Mouse (Mus musculus): ENCODE measurements around the gene Veph1.

Veph1 gene

DNA sequence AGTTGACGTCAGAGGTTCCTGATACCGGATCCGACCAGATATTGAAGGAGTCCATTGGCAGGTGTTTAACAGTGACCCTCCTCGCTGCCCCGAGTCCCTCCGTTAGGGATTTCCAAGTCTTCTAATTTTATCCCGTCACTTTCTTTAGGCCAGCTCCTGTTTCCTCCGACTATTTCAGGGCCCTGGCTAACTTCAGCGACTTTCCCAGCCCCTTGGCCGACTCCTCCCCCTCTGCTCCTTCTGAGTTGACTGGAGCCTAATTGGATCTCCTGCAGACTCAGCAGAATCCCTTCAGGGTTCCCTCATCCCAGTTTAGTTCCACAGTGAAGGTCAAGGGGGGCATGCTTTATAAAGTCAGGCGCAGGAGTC, 75.4 kb downstream of the Veph1 start:
- peak; percentile 9 for DNase-seq (ENCODE audit: low spot score)

DNA sequence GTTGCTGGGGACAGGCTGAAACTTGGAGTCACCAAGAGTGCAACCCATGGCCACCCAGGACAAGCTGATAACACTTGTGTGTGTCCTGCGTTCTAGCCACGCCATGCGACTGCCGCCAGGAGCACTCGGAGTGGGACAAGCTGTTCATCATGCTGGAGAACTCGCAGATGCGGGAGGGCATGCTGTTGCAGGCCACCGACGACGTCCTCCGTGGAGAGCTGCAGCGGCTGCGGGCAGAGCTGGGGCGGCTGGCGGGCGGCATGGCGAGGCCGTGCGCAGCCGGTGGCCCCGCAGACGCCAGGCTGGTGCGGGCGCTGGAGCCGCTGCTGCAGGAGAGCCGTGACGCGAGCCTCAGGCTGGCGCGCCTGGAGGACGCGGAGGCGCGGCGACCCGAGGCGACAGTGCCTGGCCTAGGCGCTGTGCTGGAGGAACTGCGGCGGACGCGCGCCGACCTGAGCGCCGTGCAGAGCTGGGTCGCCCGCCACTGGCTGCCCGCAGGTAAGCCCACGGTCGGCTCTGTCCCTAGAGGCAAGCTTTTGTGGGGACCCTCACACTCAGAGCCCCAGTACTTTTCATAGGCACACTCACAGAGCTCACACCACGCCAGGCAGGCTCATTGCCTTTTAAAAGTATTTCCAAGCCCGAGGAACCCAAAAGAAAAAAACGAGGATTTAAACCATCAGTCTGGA, 75.9 kb downstream of the Veph1 start:
- peak; percentile 20 for DNase-seq (ENCODE audit: low spot score)

DNA sequence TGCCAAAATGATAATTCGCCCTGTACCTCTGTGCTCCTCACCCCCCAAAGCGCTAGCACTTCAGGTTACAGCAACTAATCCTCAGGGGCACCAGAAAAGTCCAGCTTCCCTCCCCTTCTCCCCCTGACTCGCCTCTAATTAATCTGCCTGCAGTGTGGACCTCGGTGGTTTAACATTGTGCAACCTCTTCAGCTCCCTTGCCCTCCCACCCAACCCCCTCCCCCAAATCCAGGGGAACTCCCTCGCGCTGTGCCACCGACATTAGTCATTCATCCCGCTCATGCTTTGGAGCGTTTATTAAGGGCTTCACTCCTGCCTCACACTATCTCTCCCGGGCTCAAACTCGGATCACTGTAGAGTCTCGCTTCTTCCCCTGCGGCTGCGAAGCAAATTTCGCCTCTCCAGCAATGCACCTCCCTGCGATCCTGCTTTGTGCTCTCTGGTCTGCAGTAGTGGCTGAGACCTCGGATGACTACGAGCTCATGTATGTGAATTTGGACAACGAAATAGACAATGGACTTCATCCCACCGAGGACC, 76.9 kb downstream of the Veph1 start, which contains the start of gene Ptx3:
Gene Ptx3 (plus strand): TSS at position 256 of the 537 bp plus-strand sequence.
- no peak for DNase-seq (ENCODE audit: low spot score)

DNA sequence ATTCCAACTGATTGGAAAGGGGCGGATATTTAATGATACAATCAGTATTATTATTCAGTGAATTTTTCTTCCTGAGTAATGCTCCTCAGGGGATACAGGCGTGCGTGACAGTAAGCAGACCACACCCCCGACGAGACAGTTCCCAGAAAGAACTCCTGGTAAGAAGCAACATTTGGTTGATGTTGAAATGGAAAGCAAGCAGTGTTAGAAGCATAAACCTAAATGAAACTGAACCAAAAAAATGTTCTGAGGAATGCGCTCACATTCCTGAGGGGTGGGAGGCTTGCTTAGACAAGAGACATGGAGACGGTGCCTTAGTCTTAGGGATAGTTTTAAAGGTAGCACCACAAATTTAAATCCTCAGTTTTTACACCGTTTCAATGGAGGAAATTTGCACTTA, 80.9 kb downstream of the Veph1 start:
- peak; percentile 4 for DNase-seq (ENCODE audit: low spot score)

DNA sequence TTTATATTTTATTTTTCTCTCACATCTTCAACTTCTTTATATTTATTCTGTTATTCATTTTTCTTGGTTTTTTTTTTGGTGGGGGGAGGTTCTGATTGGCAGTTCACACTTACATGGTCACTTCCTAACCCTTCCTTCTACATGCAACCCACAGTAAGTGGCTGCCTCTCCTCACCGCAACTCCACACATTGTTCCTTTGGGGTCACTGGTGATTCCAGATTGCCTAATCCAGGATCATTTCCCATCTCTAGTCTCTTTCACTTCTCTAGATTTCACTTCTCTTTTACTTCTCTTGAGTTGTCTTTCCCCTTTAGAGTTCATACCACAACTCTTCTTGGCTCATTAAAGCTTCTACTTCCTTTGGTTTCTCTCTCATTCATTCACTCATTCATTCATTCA, 83.1 kb downstream of the Veph1 start:
- no peak for DNase-seq (ENCODE audit: low spot score)

DNA sequence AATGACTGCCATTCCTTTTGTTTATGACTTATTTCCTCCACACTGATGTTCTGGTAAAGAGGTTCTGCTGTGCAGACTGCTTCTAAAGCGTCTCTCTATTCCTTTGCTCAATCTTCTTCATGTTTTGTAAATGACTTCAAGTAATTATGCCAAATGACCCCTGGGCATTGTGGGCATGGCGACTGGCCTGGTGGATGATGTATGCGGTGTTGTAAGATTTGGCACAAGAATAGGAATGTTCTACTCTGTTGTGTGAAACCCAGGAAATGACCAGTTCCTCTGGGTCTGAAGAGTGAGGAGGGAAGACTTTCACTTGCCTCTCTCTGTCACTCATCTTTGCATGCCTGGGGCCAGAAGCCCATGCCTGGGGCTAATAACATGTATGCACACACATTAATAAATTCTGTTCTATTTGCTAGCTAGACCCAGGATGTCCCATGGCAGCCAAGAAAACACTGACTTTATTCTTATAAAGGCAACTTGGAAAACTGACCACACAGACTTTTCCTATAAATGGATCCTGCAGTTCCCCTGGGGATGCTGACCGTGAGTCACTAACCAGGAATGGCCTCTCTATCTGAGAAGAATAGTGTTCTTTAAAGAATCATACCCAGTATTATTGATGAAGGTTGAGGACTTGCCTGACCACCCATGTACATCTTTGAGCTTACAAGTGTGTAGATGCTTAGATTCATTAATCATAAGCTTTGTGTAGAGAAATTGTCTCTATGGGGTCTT, 87.6 kb downstream of the Veph1 start:
- DNase-seq (ENCODE audit: low spot score) = no peak

DNA sequence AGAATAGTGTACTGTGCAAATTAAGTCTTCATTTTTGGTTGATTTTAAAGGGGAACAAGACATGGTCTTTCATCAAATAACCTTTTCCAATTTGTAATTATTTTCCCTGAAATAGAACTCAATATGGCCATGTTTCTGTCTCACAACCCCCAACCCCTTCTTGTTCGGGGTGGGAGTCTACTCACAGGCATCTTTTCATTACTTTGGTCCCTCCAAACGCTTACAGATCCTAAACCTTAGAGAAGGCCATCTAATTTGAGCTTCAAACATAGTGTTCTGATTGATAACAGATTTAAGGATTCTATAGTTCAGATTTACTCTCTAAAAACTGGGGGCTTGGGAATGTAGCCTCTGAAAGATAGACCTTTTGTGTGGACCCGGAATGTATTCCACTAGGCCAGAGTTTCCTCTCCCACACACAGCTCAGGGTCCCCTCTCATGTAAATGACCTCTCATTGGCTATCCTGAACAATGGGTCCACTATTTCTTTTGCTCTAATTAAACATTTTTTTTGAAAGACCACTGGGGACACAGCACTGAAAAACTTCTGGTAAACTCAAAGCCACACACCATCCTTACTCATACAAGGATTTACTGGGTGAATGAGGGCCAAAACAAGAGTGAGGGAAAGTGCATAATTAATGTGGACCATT, 102.6 kb downstream of the Veph1 start:
- DNase-seq (ENCODE audit: low spot score) = no peak

DNA sequence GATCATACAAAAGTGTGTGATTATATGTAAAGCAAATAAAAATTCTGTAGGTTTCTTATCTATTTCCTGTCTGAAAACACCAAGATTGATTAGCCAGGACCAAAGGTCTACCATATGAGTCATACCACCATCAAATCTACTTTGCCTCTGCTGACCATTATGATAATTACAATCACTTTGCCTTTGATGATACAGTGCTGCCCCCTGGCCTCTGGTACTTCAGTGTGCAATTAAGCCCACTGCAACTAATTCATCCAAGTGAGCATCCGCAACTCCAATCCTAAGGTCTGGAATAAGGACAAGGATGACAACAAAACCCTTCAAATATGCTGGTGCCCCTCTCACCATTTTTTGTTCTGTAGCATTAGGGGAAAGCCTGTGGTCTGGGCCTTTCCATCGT, 117.0 kb downstream of the Veph1 start:
- DNase-seq (ENCODE audit: low spot score) = no peak

DNA sequence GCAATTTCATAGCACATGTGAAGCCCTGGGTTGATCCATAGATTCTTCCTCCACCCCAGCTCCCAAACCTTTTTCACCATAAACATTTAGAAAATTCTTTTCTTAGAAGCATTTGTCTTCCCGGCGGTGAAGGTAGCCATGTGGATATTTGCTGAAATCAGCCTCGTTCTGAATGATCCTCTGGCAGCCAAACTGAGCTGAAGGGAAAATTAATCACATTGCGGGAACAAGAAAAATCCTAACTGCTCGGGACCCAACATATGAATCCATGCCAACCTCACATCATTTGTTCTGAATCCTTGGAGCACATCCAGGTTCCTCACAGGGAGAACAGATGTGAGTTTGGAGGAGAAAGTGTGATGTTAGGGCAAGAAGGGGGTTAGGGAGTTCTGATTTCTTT, 123.7 kb downstream of the Veph1 start:
- DNase-seq (ENCODE audit: low spot score) = no peak

DNA sequence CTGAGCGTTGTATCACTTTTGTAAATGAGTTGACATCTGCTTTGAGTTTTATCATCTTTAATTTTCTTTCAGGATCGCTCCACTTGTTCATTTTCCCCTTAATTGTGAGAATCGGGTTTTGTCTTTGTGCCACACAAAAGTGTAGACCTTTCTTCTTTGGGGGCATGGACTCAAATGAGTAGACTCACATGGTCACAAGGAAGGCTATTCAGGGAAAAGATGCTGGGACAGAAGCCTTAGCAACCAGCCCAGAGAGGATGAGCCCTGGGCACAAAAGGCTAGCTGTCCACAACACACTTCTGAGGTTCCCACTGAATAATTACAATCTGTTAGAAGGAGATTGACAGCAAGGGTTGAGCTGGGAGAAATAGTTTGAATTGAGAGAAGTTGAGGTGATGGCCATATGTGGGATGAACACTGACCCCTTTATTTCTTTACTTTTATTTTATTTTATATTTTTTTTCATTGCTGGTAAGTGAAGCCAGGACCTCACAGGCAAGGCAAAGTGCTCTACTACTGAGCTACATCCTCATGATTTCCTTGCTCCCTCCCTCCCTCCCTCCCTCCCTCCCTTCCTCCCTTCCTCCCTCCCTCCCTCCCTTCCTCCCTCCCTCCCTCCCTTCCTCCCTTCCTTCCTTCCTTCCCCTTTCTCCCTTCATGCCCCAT, 126.6 kb downstream of the Veph1 start:
- DNase-seq (ENCODE audit: low spot score) = no peak

DNA sequence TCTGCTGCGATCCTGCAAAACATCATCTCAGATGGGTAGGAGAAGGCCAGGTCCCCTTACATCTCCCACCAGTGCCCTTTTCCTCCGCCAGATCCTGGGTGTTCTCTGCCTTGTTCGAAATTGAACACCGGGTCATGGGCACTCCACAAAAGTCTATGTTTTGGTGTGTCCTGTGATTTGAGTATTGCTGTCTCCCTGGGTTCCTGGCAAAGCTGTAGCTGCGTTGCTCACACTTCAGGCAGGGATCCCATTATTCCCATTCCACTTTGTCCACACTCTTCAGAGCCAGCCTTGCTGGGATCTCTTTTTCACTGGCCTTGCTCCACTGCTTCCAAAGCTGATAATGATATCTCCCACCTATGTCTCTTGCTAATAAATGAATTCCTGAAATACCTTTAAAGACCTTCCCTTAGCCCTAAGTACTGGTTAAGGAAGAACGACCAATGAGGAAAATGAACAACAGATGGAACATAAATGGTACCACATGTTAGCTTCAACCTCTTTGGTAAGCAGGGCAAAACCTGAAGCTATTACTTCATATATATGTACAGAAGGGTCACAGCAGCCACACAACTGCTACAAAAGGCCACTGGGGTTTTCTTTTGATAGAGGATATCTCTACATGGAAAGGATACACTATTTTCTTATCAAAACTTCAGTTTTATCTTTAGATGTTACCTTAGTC, 129.9 kb downstream of the Veph1 start:
- DNase-seq (ENCODE audit: low spot score) = no peak

DNA sequence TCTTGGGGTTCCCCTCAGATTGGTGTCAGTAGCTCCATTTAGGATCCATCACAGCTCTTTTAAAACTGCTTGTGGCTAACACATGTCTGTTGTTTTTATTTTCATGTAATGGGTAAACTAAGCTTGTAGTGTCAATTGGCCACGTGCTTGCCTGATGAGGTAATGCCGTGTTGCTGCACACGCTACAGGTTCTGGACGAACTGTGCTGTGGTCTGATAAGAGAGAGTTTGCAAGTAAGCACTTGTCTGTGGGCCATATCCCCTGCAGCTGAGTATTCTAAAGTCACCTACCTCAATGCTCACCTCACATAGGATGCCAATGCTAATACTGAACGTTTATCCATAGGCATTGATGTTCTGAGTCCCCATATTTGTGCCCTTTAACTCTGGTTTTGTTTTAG, 131.6 kb downstream of the Veph1 start:
- DNase-seq (ENCODE audit: low spot score) = no peak

DNA sequence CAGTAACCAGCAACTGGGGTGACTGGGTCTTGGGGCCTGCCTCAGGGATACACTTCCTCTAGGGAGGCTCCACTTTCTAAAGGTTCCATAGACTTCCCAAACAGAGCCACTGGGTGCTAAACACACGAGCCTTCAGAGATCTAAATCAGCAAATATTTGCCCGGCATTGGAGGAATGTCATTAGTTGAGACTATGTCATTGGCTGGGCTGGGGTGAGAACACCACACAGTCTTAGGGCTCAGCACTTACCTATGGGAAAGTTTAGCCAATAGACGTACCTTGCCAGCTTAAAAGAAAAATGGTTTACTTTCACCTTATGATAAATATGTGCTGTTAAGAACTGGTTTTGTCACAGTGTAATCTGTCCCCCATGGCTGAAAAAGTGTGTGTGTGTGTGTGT, 132.1 kb downstream of the Veph1 start:
- DNase-seq (ENCODE audit: low spot score) = no peak

DNA sequence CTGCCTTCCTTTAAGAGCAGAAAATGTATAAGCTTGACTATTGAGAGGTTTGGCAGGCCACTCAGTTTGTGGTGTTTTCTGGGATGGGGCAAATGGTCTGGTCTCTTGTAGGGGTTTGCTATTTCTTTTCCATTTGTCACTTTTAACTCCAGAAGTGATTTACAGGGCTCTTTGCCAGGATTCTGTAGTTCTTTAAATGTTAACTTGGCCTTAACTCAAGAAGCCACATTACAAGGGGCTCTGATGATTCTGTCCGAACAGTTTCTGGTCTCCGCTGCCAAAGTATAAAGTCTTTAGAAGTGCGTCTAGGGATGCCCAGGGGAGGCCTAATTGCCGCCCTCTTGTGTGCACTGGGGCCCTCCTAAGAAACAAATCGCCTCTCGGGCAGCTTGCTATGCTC, 134.0 kb downstream of the Veph1 start:
- DNase-seq (ENCODE audit: low spot score) = no peak

DNA sequence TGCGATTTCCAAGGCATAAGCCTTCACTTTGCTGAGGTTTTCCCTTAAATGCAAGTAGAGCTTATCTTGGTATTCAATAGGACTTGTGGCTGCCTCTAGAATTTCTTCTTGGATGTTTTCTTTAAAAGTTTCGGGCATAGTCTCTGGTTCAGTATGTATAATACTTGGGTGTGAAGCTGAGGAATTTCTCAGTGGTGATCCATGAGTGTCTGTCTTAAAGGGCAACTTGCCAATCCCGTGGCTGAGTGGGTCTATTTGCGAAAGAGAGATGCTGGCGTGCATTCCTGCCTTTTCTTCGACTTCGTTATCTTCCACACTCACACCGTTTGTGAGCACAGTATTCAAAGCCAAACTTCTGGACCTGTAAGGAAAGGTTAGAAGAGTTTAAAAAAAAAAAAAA, 138.7 kb downstream of the Veph1 start:
- no peak for DNase-seq (ENCODE audit: low spot score)

DNA sequence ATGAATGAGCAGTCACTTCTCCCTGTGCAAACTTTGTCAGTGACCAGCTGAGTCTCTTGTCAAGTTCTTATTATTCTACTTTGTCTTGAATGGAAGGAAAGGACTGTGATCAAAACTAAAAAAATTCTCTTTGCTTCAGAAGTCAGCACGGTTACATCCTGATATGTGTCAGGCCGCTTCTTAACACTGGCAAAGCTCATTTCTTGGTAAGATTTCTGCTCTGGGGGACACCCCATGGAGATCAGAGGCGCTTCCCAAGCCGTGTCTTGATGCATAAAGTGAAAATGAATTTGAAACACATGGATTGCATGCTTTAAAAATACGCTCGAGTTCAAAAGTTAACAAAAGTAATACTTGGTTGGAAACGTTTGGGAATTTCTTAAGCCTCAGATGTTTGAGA, 159.0 kb downstream of the Veph1 start:
- no peak for DNase-seq (ENCODE audit: low spot score)

DNA sequence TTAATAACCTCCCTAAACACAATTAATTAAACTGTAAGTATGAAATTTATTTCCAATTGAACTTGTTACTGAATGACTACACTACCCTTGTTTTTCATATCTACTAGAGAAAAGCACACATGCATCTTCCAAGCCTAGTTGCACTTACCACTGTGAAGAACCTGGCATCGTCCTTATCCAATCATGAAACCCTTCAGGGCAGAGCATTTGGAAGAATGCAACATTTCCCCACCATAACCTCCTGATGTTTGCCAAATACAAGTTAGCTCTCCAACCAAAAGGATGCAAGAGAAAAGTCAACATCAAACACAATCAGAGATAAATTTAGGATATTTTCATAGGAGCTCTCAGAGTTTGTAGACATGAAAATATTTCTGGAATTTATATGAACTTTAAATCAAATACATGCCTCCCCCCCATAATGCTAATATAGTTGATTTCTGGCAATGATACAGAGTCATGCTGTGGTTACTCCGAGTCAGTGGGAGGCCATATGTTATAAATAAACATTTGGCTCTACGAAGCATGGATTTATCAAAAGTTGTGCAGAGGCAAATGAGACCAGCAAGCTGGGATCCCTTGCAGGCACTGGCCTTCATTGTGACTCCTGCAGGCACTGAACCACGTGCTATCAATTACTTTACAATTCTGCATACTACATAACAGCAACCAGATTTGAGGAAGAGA, 165.2 kb downstream of the Veph1 start:
- DNase-seq (ENCODE audit: low spot score) = no peak

DNA sequence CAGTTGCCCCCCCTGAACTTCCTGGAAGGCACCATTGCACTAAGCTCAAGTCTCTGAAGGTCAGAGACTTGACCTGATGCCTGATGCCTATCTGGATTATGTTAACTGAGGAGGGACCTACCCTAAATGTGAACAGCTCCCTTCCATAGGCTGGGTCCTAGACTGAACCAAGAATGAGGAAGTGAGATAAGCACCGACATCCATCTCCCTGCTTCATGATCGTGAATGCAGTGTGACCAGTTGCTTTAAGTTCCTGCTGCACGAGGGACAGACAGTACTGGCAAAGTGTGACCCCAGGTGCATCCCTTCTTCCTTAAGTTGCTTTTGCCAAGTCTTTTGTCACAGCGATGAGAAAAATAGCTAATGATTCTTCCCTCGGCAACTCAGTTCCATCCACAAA, 166.9 kb downstream of the Veph1 start:
- no peak for DNase-seq (ENCODE audit: low spot score)

DNA sequence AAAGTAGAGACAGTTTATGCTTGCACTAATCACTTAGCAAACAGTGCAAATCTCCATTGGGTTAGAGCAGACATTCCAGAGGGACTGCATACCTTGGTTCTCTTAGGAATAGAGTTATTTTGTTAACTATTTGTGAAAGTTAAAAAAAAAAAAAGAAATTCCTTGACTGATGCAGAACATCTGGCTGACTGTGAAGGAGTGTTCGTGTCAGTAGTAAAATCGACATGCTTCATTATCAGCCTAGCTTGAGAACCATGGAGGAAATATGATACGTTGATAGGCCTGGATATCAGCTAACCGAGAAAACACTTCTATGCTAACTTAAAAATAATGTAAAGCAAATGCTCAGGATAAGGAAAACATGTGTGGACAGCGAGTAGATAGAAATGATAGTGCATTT, 191.1 kb downstream of the Veph1 start:
- no peak for DNase-seq (ENCODE audit: low spot score)

DNA sequence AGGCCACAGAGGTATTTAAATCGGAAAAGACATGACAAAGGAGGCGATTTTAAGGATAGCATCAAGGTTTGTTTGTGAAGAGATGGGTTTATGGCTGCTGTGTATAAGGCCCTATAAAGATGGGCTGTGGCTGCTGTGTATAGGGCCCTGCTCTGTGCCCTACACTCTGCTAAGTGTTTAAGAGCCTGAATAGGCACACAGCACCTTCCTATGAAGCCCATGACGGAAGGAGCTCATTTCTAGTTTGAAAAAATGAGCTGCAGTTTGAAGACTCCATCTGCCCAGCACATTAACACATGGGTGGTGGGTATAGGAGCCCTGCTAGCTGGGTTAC, 194.1 kb downstream of the Veph1 start:
- no peak for DNase-seq (ENCODE audit: low spot score)

DNA sequence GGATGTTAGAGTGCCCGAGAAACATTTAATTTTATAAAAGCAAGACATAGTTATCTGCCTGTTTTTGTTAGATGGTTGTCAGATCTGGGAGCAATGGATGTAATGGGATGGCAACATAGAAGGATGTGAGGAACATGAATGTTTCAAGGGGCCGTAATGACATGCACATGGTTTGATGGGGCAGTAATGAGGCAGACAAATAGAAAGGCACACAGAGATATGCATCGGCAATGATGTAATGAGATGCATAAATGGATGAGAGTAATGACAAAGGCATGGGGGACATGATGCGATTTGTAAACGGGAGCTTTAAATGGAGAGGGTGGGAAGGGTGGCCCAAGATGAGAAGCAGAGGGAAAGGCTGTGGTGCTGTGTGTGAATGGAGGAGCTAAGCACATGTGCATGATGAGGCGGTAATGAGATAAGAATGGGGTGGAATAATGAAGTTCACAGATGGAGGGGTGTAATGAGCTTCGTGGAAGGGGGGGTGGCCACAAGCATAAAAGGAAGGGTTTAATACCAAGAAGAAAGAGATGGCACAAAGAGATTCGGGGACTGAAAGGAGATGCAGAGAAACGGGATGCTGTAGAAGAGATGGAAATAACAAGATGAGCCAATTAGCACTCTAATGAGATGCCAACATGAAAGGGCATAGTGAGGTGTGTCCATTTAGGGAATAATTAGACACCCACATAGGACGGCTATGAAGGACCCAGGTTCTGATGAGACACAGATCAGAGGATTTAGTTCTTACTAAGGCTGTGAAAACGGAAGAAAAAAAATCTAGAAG, 194.6 kb downstream of the Veph1 start:
- no peak for DNase-seq (ENCODE audit: low spot score)

All from urinary bladder, postnatal 14 days (tissue).